Mouse (Mus musculus) cortical plate, adult 2 months (tissue): ENCODE data around the gene Pigk. TPM values are rescaled to one million over a fixed set of nuclear protein-coding genes. Genes with fewer than 3 reads are reported as not detected.
A peak's percentile ranks its signal among the peaks of the same experiment; 100 is the strongest.

Experiments used
- H3K27ac ChIP-seq: fragments of 200-500 bp; 2 replicates; pipeline ENCODE4 v1.5.1; 2012; ENCODE audit warnings: low read length, control low read depth, inconsistent platforms; ENCODE audit not compliant: insufficient read depth
- H3K4me1 ChIP-seq: fragments of 200-500 bp; 2 replicates; pipeline ENCODE4 v1.6.1; 2011; ENCODE audit warnings: low read length; ENCODE audit not compliant: control insufficient read depth, insufficient read depth
- H3K4me3 ChIP-seq: fragments of 200-500 bp; 2 replicates; pipeline ENCODE4 v1.5.1; 2011; ENCODE audit warnings: mild to moderate bottlenecking, low read length, control low read depth; ENCODE audit not compliant: insufficient read depth
- CTCF ChIP-seq: fragments of 200-500 bp; IDR thresholded peaks from 2 replicates; pipeline ENCODE4 v1.5.1; 2011; ENCODE audit warnings: mild to moderate bottlenecking, control low read depth, low read length; ENCODE audit not compliant: insufficient read depth; ENCODE audit errors: extremely low read depth
- POLR2A ChIP-seq: fragments of 200-500 bp; IDR thresholded peaks from 2 replicates; pipeline ENCODE4 v1.6.1; 2011; ENCODE audit warnings: mild to moderate bottlenecking, low read length, control low read depth; ENCODE audit not compliant: insufficient read depth; ENCODE audit errors: extremely low read depth
- polyA plus RNA-seq: library from polyadenylated mRNA; depleted of rRNA; stranded (reverse); fragments of >200 nt; gene quantifications from 2 replicates; pipeline ENCODE4 v1.2.3, GENCODE M21; 2012

Pigk gene
- polyA plus RNA-seq, 1 experiment: 25.2 TPM

- 0 out of 2 replicates have a peak overlapping the region, but pooled peaks have one; percentile 45 for H3K27ac ChIP-seq
- H3K4me1 ChIP-seq: peaks cover 5% of the 10 kb centered on the region
- no peak for TF ChIP-seq CTCF
- TF ChIP-seq POLR2A: no peak
- H3K4me3 ChIP-seq: no peak overlapping the region
These were observed 10.5 kb downstream of the Pigk start for GRCm38 (mm10) chr3:152724446-152724845.

DNA sequence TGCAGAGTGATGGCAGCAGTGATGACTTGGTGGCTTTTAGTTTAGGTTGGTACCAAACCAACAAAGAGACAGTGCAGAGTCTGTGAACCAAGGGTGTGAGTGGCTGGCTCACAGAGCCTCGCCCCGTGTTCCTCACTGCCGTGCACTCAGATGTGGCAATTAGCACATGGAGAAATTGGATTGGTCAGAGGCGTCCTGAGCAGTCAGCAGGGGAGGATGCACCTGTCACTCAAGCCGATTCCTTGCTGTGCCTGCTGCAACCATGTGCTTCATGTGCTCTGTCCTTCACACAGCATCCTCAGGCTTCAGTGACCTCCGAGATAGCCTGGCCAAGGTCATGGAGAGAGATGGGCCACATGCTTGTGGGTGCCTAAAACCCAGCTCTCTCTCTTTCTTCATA lies 14.3 kb downstream of the Pigk start:
- TF ChIP-seq CTCF (no peak), POLR2A (no peak)
- Histone ChIP-seq H3K27ac (no peak overlapping the region), H3K4me1 (peaks cover 5% of the 10 kb centered on the region), H3K4me3 (no peak overlapping the region)

DNA sequence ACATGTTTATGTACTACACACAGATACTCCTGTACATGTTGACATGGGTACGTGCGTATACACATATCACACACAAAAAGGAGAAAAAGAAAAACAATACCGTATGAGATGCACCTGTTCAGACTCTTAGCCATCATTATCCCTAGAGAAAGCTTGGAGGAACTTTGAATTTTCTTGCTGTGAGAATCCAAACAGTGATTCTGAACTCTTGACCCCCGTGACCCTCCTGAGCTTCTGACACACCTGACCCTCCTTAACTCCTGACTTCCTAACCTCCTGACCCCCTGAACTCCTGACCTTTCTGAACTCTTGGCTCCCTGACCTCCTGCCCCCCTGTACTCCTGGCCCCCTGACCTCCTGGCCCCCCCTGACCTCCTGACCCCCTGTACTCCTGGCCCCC lies 19.1 kb downstream of the Pigk start:
- Histone ChIP-seq H3K4me1 (no peaks in the 10 kb centered on the region), H3K4me3 (no peak overlapping the region), H3K27ac (no peak overlapping the region)
- TF ChIP-seq POLR2A (no peak), CTCF (no peak)

DNA sequence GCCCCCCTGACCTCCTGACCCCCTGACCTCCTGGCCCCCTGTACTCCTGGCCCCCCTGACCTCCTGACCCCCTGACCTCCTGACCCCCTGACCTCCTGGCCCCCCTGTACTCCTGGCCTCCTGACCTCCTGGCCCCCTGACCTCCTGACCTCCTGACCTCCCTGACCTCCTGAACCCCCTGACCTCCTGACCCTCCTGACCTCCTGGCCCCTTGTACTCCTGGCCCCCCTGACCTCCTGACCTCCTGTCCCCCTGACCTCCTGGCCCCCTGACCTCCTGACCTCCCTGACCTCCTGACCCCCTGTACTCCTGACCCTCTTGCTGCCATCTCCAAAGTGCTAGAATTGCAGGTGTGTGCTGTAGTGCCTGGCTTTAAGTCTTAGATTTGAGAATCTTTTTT lies 19.6 kb downstream of the Pigk start:
- Histone ChIP-seq H3K4me1 (no peaks in the 10 kb centered on the region), H3K27ac (no peak overlapping the region), H3K4me3 (no peak overlapping the region)
- TF ChIP-seq POLR2A: no peak
- no peak for TF ChIP-seq CTCF

GRCm38 (mm10) chr3:152734100-152734499 lies 20.2 kb downstream of the Pigk start:
- no peak for TF ChIP-seq POLR2A
- TF ChIP-seq CTCF: no peak
- Histone ChIP-seq H3K4me3 (no peak overlapping the region), H3K27ac (no peak overlapping the region), H3K4me1 (no peaks in the 10 kb centered on the region)

DNA sequence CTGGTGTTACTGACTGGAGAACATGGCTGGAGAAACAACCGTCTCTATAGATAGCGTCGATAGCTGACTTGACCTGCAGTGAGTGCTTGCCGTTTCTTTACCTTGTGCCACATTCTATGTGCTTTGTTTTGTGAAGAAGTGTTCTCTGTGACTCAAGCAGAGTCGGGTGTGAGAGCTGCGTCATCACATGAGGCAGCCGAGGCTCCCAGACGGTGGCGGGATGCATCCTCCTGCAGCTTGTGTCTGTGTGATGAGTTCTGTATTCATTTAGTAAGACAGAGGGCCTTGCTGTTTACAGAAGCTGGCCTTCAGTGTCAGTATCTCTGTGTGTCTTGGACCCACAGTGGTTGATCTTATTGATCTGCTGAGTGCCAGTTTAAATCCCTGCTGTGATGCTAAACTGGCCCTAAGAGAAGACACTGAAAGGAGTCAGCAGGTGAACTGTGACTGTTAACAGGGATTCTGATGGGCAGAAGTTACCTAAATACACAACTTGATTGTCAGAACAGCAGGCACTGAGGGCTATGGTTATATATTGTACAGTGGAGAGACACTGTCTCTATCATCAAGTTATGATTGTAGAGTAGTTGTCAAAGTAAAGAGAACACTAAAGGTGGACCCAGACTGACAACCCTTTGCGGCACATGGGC lies 21.8 kb downstream of the Pigk start:
- H3K27ac ChIP-seq: no peak overlapping the region; the same call in 1 of the 2 replicates
- H3K4me3 ChIP-seq: no peak overlapping the region
- H3K4me1 ChIP-seq: no peaks in the 10 kb centered on the region
- TF ChIP-seq POLR2A: no peak

DNA sequence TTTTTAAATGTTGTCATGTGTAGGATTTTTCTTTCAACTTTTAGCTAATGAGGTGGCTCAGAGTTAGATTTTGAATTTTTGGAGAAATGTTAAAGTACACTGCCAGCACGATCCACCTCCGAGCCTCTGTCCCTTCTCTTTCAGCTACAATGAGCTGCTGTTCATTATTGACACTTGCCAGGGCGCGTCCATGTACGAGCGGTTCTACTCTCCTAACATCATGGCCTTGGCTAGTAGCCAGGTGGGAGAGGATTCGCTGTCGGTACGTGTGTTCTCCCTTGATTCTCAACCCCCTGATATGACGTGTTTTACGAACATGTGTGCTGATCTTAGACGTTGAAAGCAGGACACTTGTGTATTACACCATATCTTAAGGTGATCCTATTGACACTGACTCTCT lies 30.4 kb downstream of the Pigk start:
- TF ChIP-seq CTCF (no peak), POLR2A (no peak)
- H3K4me1 ChIP-seq: no peaks in the 10 kb centered on the region
- no peak overlapping the region for H3K4me3 ChIP-seq
- H3K27ac ChIP-seq: no peak overlapping the region

DNA sequence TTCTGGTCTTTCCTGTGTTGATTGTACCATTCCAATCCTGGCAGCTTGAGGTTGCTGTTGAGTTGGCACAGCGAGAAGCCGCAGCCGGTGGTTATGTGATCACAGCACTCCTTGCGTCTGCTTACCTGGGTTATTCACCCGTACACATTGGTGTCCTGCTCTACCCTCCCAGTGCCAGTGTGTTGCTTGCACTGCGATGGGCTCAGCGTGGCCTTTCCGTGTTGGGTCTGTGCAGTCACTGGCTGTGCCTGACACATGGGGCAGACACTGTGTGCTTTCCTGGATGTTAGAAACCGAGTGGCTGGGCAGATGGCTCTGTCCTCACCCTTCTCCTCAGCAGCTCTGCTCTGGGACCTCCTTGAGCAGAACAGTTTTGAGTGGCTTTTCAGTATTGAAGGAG lies 31.7 kb downstream of the Pigk start:
- TF ChIP-seq POLR2A: no peak
- no peak for TF ChIP-seq CTCF
- Histone ChIP-seq H3K27ac (no peak overlapping the region), H3K4me3 (no peak overlapping the region), H3K4me1 (no peaks in the 10 kb centered on the region)

DNA sequence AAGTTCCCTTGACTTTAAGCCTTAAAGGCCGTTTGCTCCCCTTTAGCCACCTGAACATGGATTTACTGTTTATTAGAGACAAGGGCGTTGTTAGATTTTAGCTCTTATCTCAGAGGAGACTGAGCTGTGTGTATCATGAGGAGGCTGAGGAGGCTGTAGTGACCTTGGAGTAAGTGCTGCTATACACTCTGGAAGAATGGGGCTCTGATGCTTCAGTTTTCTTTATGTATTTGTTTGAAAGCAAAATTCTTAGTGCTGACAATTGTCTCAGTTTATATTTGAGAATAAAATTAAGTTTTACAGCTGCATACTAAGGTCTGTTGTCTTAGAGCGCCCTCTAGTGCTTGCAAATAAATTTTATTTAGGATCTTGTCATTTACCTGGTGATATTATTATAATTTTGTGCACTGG lies 35.6 kb downstream of the Pigk start:
- H3K4me3 ChIP-seq: no peak overlapping the region
- no peak for TF ChIP-seq POLR2A
- TF ChIP-seq CTCF: peak; percentile 13; the same call in 1 of the 2 replicates
- no peaks in the 10 kb centered on the region for H3K4me1 ChIP-seq
- H3K27ac ChIP-seq: no peak overlapping the region

GRCm38 (mm10) chr3:152749881-152750280 lies 36.0 kb downstream of the Pigk start:
- H3K27ac ChIP-seq: no peak overlapping the region
- H3K4me1 ChIP-seq: no peaks in the 10 kb centered on the region
- no peak overlapping the region for H3K4me3 ChIP-seq
- no peak for TF ChIP-seq CTCF
- TF ChIP-seq POLR2A: no peak

- no peaks in the 10 kb centered on the region for H3K4me1 ChIP-seq
- TF ChIP-seq POLR2A: no peak
- H3K27ac ChIP-seq: no peak overlapping the region
- H3K4me3 ChIP-seq: no peak overlapping the region
These were observed 39.0 kb downstream of the Pigk start for GRCm38 (mm10) chr3:152752911-152753310.
